Mouse (Mus musculus) myocyte (in vitro differentiated cells): ENCODE results near the gene Prpsap2. TPM values are rescaled to one million over a fixed set of nuclear protein-coding genes. Genes with fewer than 3 reads are reported as not detected.

Source experiments
- H3K27me3 ChIP-seq: one replicate; pipeline ENCODE4 v1.6.1; 2011; ENCODE audit not compliant: control insufficient read depth, insufficient read depth, insufficient read length
- H3K36me3 ChIP-seq: one replicate; pipeline ENCODE4 v1.6.1; 2011; ENCODE audit not compliant: control insufficient read depth, insufficient read depth
- H3K4me2 ChIP-seq: one replicate; pipeline ENCODE4 v1.6.1; 2011; ENCODE audit warnings: low read depth, control low read depth
- H3K4me3 ChIP-seq: one replicate; pipeline ENCODE4 v1.5.1; 2011; ENCODE audit warnings: mild to moderate bottlenecking, control low read depth, moderate library complexity
- H3K79me2 ChIP-seq: one replicate; pipeline ENCODE4 v1.6.1; 2011; ENCODE audit not compliant: control insufficient read depth, insufficient read depth
- H3ac ChIP-seq: one replicate; pipeline ENCODE4 v1.6.1; 2011; ENCODE audit not compliant: control insufficient read depth, insufficient read length
- CEBPB ChIP-seq: IDR thresholded peaks from 2 replicates; pipeline ENCODE4 v1.6.1; 2011; ENCODE audit warnings: mild to moderate bottlenecking, moderate library complexity; ENCODE audit not compliant: poor library complexity, insufficient read depth, severe bottlenecking
- E2F4 ChIP-seq: IDR thresholded peaks from one replicate; pipeline ENCODE4 v1.6.1; 2011; ENCODE audit warnings: mild to moderate bottlenecking, control low read depth, moderate library complexity; ENCODE audit not compliant: insufficient read depth
- MAX ChIP-seq: IDR thresholded peaks from one replicate; pipeline ENCODE4 v1.6.1; 2011; ENCODE audit warnings: low read depth, mild to moderate bottlenecking, control low read depth
- MYOD1 ChIP-seq, 3 experiments: IDR thresholded peaks; one replicate each; pipeline ENCODE4 v1.6.1; 2011; ENCODE audit warnings: control low read depth in 2 of 3, low read depth in 2 of 3, mild to moderate bottlenecking in 2 of 3, moderate library complexity in 1 of 3; ENCODE audit not compliant: insufficient read length in 2 of 3, control insufficient read depth in 1 of 3
- MYOG ChIP-seq, 3 experiments: IDR thresholded peaks; one replicate each; pipeline ENCODE4 v1.6.1; 2011; ENCODE audit warnings: control low read depth in 2 of 3, low read depth in 2 of 3, mild to moderate bottlenecking in 2 of 3; ENCODE audit not compliant: insufficient read length in 2 of 3, control insufficient read depth in 1 of 3, insufficient read depth in 1 of 3
- POLR2A ChIP-seq: IDR thresholded peaks from one replicate; pipeline ENCODE4 v1.6.1; 2011; ENCODE audit warnings: low read depth, mild to moderate bottlenecking, control low read depth, moderate library complexity; ENCODE audit not compliant: insufficient read length
- POLR2AphosphoS2 ChIP-seq: IDR thresholded peaks from one replicate; pipeline ENCODE4 v1.6.1; 2011; ENCODE audit warnings: low read depth, control low read depth; ENCODE audit not compliant: insufficient read length
- REST ChIP-seq: IDR thresholded peaks from one replicate; pipeline ENCODE4 v1.6.1; 2011; ENCODE audit warnings: mild to moderate bottlenecking, control low read depth, moderate library complexity; ENCODE audit not compliant: insufficient read depth, insufficient read length
- SRF ChIP-seq: IDR thresholded peaks from one replicate; pipeline ENCODE4 v1.6.1; 2011; ENCODE audit warnings: low read depth; ENCODE audit not compliant: control insufficient read depth, insufficient read length
- TCF12 ChIP-seq: IDR thresholded peaks from one replicate; pipeline ENCODE4 v1.6.1; 2011; ENCODE audit warnings: mild to moderate bottlenecking, control low read depth; ENCODE audit not compliant: poor library complexity, insufficient read depth, severe bottlenecking
- TCF3 ChIP-seq: IDR thresholded peaks from one replicate; pipeline ENCODE4 v1.6.1; 2011; ENCODE audit warnings: low read depth, control low read depth; ENCODE audit not compliant: insufficient read length
- USF1 ChIP-seq: IDR thresholded peaks from one replicate; pipeline ENCODE4 v1.6.1; 2011; ENCODE audit warnings: low read depth, mild to moderate bottlenecking, control low read depth, moderate library complexity
- polyA plus RNA-seq: library from polyadenylated mRNA; unstranded; fragments of >200 nt; fragmentation: generic; extraction: Trizol; gene quantifications from one replicate; pipeline ENCODE4 v1.2.1, GENCODE M21; 2012; ENCODE audit warnings: missing spikeins

The Prpsap2 gene
- polyA plus RNA-seq, 1 experiment = 11.5 TPM

- no peak overlapping the region for H3ac ChIP-seq
- TF ChIP-seq POLR2AphosphoS2 (no peak), TCF3 (no peak), TCF12 (no peak), E2F4 (no peak), POLR2A (no peak), REST (no peak), USF1 (no peak), MAX (no peak), SRF (no peak), MYOG (IDR thresholded peaks at IDR 0.05; ENCODE audit: control insufficient read depth in 1 of 3, insufficient read depth in 1 of 3, insufficient read length in 2 of 3, low read depth in 2 of 3) (no peak), CEBPB (no peak), MYOD1 (IDR thresholded peaks at IDR 0.05; ENCODE audit: control insufficient read depth in 1 of 3, insufficient read length in 2 of 3, low read depth in 2 of 3) (no peak)
- no peaks in the 10 kb centered on the region for H3K79me2 ChIP-seq
- H3K27me3 ChIP-seq = peaks cover 5% of the 10 kb centered on the region
- H3K4me2 ChIP-seq = no peak overlapping the region
- no peak overlapping the region for H3K4me3 ChIP-seq
- H3K36me3 ChIP-seq = no peaks in the 10 kb centered on the region
These were observed 47.4 kb downstream of the Prpsap2 start for GRCm38 (mm10) chr11:61714346-61715117.

- Histone ChIP-seq H3K79me2 (no peaks in the 10 kb centered on the region), H3K4me3 (no peak overlapping the region), H3K27me3 (no peaks in the 10 kb centered on the region), H3ac (no peak overlapping the region), H3K4me2 (no peak overlapping the region), H3K36me3 (no peaks in the 10 kb centered on the region)
- no peak for TF ChIP-seq MAX
- TF ChIP-seq REST = no peak
- TF ChIP-seq USF1 = no peak
- no peak for TF ChIP-seq MYOD1 (IDR thresholded peaks at IDR 0.05; ENCODE audit: control insufficient read depth in 1 of 3, insufficient read length in 2 of 3, low read depth in 2 of 3)
- no peak for TF ChIP-seq POLR2AphosphoS2
- no peak for TF ChIP-seq E2F4
- TF ChIP-seq MYOG (IDR thresholded peaks at IDR 0.05; ENCODE audit: control insufficient read depth in 1 of 3, insufficient read depth in 1 of 3, insufficient read length in 2 of 3, low read depth in 2 of 3) = no peak
- no peak for TF ChIP-seq TCF12
- no peak for TF ChIP-seq SRF
- TF ChIP-seq TCF3 = no peak
- TF ChIP-seq CEBPB = no peak
- TF ChIP-seq POLR2A = no peak
These were observed 48.6 kb downstream of the Prpsap2 start for GRCm38 (mm10) chr11:61713157-61713855.

- TF ChIP-seq POLR2AphosphoS2 = no peak
- no peaks in the 10 kb centered on the region for H3K36me3 ChIP-seq
- H3K79me2 ChIP-seq = no peaks in the 10 kb centered on the region
- H3ac ChIP-seq = no peak overlapping the region
- H3K27me3 ChIP-seq = peaks cover 13% of the 10 kb centered on the region
- H3K4me2 ChIP-seq = no peak overlapping the region
- H3K4me3 ChIP-seq = no peak overlapping the region
These were observed 53.0 kb downstream of the Prpsap2 start for GRCm38 (mm10) chr11:61708928-61709327.

- H3K4me2 ChIP-seq = no peak overlapping the region
- H3K79me2 ChIP-seq = no peaks in the 10 kb centered on the region
- no peaks in the 10 kb centered on the region for H3K36me3 ChIP-seq
- H3K4me3 ChIP-seq = no peak overlapping the region
- peaks cover 31% of the 10 kb centered on the region for H3K27me3 ChIP-seq
- H3ac ChIP-seq = no peak overlapping the region
- TF ChIP-seq E2F4 (no peak), MAX (no peak), MYOD1 (IDR thresholded peaks at IDR 0.05; ENCODE audit: control insufficient read depth in 1 of 3, insufficient read length in 2 of 3, low read depth in 2 of 3) (no peak), REST (no peak), MYOG (IDR thresholded peaks at IDR 0.05; ENCODE audit: control insufficient read depth in 1 of 3, insufficient read depth in 1 of 3, insufficient read length in 2 of 3, low read depth in 2 of 3) (no peak), POLR2A (no peak), USF1 (no peak), POLR2AphosphoS2 (no peak), CEBPB (no peak), TCF12 (no peak), TCF3 (no peak), SRF (no peak)
These were observed 55.7 kb downstream of the Prpsap2 start for GRCm38 (mm10) chr11:61706232-61706631.

GRCm38 (mm10) chr11:61705581-61705980 is 56.3 kb downstream of the Prpsap2 start:
- Histone ChIP-seq H3K79me2 (no peaks in the 10 kb centered on the region), H3ac (no peak overlapping the region), H3K4me3 (no peak overlapping the region), H3K27me3 (peaks cover 31% of the 10 kb centered on the region), H3K4me2 (no peak overlapping the region), H3K36me3 (no peaks in the 10 kb centered on the region)
- TF ChIP-seq MYOD1 (IDR thresholded peaks at IDR 0.05; ENCODE audit: control insufficient read depth in 1 of 3, insufficient read length in 2 of 3, low read depth in 2 of 3) (no peak), USF1 (no peak), CEBPB (no peak), REST (no peak), POLR2A (no peak), E2F4 (no peak), MYOG (IDR thresholded peaks at IDR 0.05; ENCODE audit: control insufficient read depth in 1 of 3, insufficient read depth in 1 of 3, insufficient read length in 2 of 3, low read depth in 2 of 3) (no peak), MAX (no peak), TCF3 (no peak), TCF12 (no peak), SRF (no peak), POLR2AphosphoS2 (no peak)
